Mouse (Mus musculus) CH12.LX (cell line): Measurements from ENCODE around the gene Nrxn3. TPM values are rescaled to one million over a fixed set of nuclear protein-coding genes. Genes with fewer than 3 reads are reported as not detected.

Experiments used
- DNase-seq: peaks from one replicate; pipeline ENCODE4 v3.0.0-alpha.2; 2013; ENCODE audit errors: extremely low read depth
- H3K27ac ChIP-seq: 2 replicates; pipeline ENCODE4 v1.5.1; 2012; ENCODE audit warnings: low read depth, mild to moderate bottlenecking, control low read depth, moderate library complexity; ENCODE audit not compliant: insufficient read depth
- H3K27me3 ChIP-seq: replicated peaks from 2 replicates; pipeline ENCODE3; 2012; ENCODE audit warnings: inconsistent platforms
- H3K36me3 ChIP-seq, 2 experiments: replicated peaks in 1 of 2; 2 replicates each; pipeline versions ENCODE3 to v1.6.1; 2012; ENCODE audit warnings: inconsistent platforms in 1 of 2, low read length in 1 of 2, mild to moderate bottlenecking in 1 of 2, mixed read lengths in 1 of 2, moderate library complexity in 1 of 2; ENCODE audit not compliant: control insufficient read depth in 1 of 2, insufficient read depth in 1 of 2
- H3K4me1 ChIP-seq, 2 experiments: 2 replicates each; pipeline ENCODE4 v1.6.1; 2012; ENCODE audit warnings: inconsistent platforms in 1 of 2, moderate library complexity in 1 of 2; ENCODE audit not compliant: insufficient read depth in 2 of 2, control insufficient read depth in 1 of 2
- H3K4me2 ChIP-seq: 2 replicates; pipeline ENCODE4 v1.6.1; 2012; ENCODE audit warnings: low read depth, mild to moderate bottlenecking, control low read depth; ENCODE audit not compliant: poor library complexity, insufficient read depth, severe bottlenecking
- H3K4me3 ChIP-seq, 3 experiments: fragments of 150-350 bp in 1 of 3; sonication (generic) in 1 of 3; replicated peaks in 1 of 3; 2 replicates each; pipeline versions ENCODE3 to v1.5.1; 2011 to 2012; ENCODE audit warnings: low read depth in 2 of 3, low read length in 2 of 3, mild to moderate bottlenecking in 2 of 3, moderate library complexity in 2 of 3, control low read depth in 1 of 3, improper control_type of control experiment in 1 of 3, inconsistent platforms in 1 of 3, mixed read lengths in 1 of 3; ENCODE audit not compliant: poor library complexity in 1 of 3
- H3K79me2 ChIP-seq: replicated peaks from 2 replicates; pipeline ENCODE4 v1.6.1; 2012; ENCODE audit warnings: mild to moderate bottlenecking, moderate library complexity; ENCODE audit not compliant: control insufficient read depth, poor library complexity, insufficient read depth, severe bottlenecking; ENCODE audit errors: extremely low read depth
- H3K9ac ChIP-seq: 2 replicates; pipeline ENCODE4 v1.6.1; 2012; ENCODE audit warnings: low read depth, mild to moderate bottlenecking, control low read depth, moderate library complexity; ENCODE audit not compliant: insufficient read depth
- H3K9me3 ChIP-seq: replicated peaks from 2 replicates; pipeline ENCODE3; 2012; ENCODE audit warnings: low read length, inconsistent platforms, mixed read lengths
- BHLHE40 ChIP-seq: IDR thresholded peaks from 2 replicates; pipeline ENCODE4 v1.6.1; 2011; ENCODE audit warnings: mild to moderate bottlenecking, low read depth, low read length, improper control_type of control experiment
- CHD1 ChIP-seq: IDR thresholded peaks from 2 replicates; pipeline ENCODE4 v1.6.1; 2012; ENCODE audit warnings: low read depth, low read length, improper control_type of control experiment, inconsistent platforms
- CHD2 ChIP-seq: IDR thresholded peaks from 2 replicates; pipeline ENCODE4 v1.6.1; 2011; ENCODE audit warnings: low read length, improper control_type of control experiment
- E2F4 ChIP-seq: IDR thresholded peaks from 2 replicates; pipeline ENCODE4 v1.6.1; 2011; ENCODE audit warnings: low read depth, low read length, improper control_type of control experiment; ENCODE audit not compliant: insufficient replicate concordance
- ELF1 ChIP-seq: IDR thresholded peaks from 2 replicates; pipeline ENCODE4 v1.6.1; 2014; ENCODE audit warnings: low read depth, mild to moderate bottlenecking, inconsistent platforms, low read length, improper control_type of control experiment
- EP300 ChIP-seq: IDR thresholded peaks from 2 replicates; pipeline ENCODE4 v1.6.1; 2011; ENCODE audit warnings: low read length, improper control_type of control experiment
- ETS1 ChIP-seq: conservative IDR thresholded peaks from 2 replicates; pipeline ENCODE4 v1.6.1; 2012; ENCODE audit warnings: low read depth, mild to moderate bottlenecking, inconsistent platforms, low read length, improper control_type of control experiment, moderate library complexity
- HCFC1 ChIP-seq: IDR thresholded peaks from 2 replicates; pipeline ENCODE4 v1.6.1; 2012; ENCODE audit warnings: low read depth, mild to moderate bottlenecking, inconsistent platforms, low read length, improper control_type of control experiment
- IRF4 ChIP-seq: IDR thresholded peaks from 2 replicates; pipeline ENCODE4 v1.6.1; 2014; ENCODE audit warnings: low read depth, mild to moderate bottlenecking, inconsistent platforms, low read length, improper control_type of control experiment
- MAFK ChIP-seq: IDR thresholded peaks from 2 replicates; pipeline ENCODE4 v1.6.1; 2011; ENCODE audit warnings: low read length, improper control_type of control experiment; ENCODE audit not compliant: insufficient replicate concordance
- MXI1 ChIP-seq: IDR thresholded peaks from 2 replicates; pipeline ENCODE4 v1.6.1; 2011; ENCODE audit warnings: mild to moderate bottlenecking, low read depth, low read length, improper control_type of control experiment
- NELFE ChIP-seq: IDR thresholded peaks from 2 replicates; pipeline ENCODE4 v1.6.1; 2011; ENCODE audit warnings: low read depth, low read length, improper control_type of control experiment
- NRF1 ChIP-seq: IDR thresholded peaks from 2 replicates; pipeline ENCODE4 v1.6.1; 2014; ENCODE audit warnings: low read depth, mild to moderate bottlenecking, inconsistent platforms, low read length, improper control_type of control experiment, moderate library complexity
- POLR2AphosphoS2 ChIP-seq: IDR thresholded peaks from 2 replicates; pipeline ENCODE4 v1.6.1; 2011; ENCODE audit warnings: low read depth, low read length, improper control_type of control experiment
- RAD21 ChIP-seq: IDR thresholded peaks from 2 replicates; pipeline ENCODE4 v1.6.1; 2011; ENCODE audit warnings: low read depth, mild to moderate bottlenecking, low read length, improper control_type of control experiment, moderate library complexity
- RCOR1 ChIP-seq: conservative IDR thresholded peaks from 2 replicates; pipeline ENCODE4 v1.6.1; 2012; ENCODE audit warnings: low read depth, mild to moderate bottlenecking, inconsistent platforms, low read length, improper control_type of control experiment
- SMC3 ChIP-seq: IDR thresholded peaks from 2 replicates; pipeline ENCODE4 v1.6.1; 2011; ENCODE audit warnings: low read depth, low read length, improper control_type of control experiment
- TBP ChIP-seq: conservative IDR thresholded peaks from 2 replicates; pipeline ENCODE4 v1.6.1; 2011; ENCODE audit warnings: low read depth, low read length, improper control_type of control experiment
- TCF12 ChIP-seq: IDR thresholded peaks from 2 replicates; pipeline ENCODE4 v1.6.1; 2014; ENCODE audit warnings: low read depth, mild to moderate bottlenecking, inconsistent platforms, low read length, improper control_type of control experiment
- UBTF ChIP-seq: IDR thresholded peaks from 2 replicates; pipeline ENCODE4 v1.6.1; 2012; ENCODE audit warnings: low read depth, mild to moderate bottlenecking, inconsistent platforms, low read length, improper control_type of control experiment, moderate library complexity
- USF1 ChIP-seq: IDR thresholded peaks from 2 replicates; pipeline ENCODE4 v1.6.1; 2014; ENCODE audit warnings: low read depth, mild to moderate bottlenecking, inconsistent platforms, low read length, improper control_type of control experiment
- ZKSCAN1 ChIP-seq: IDR thresholded peaks from 2 replicates; pipeline ENCODE4 v1.6.1; 2012; ENCODE audit warnings: low read depth, inconsistent platforms, low read length, improper control_type of control experiment, borderline replicate concordance
- ZMIZ1 ChIP-seq: IDR thresholded peaks from 2 replicates; pipeline ENCODE4 v1.6.1; 2012; ENCODE audit warnings: low read depth, mild to moderate bottlenecking, inconsistent platforms, low read length, improper control_type of control experiment
- dilution Hi-C: fragments of 300-500 bp; cut with MboI; formaldehyde crosslinking; loops from 2 replicates; pipeline ENCODE4 v1.14.3; 2020; ENCODE audit warnings: low sequenced_read_pairs; ENCODE audit not compliant: extremely low pct_unique_long_range_greater_than_20kb, extremely low pct_ligation_motif_present
- in situ Hi-C: fragments of 300-500 bp; cut with MboI; formaldehyde crosslinking; loops from 3 replicates; pipeline ENCODE4 v1.14.3; 2019; ENCODE audit warnings: low sequenced_read_pairs, low pct_ligation_motif_present, low pct_unique_long_range_greater_than_20kb, mixed read lengths
- polyA plus RNA-seq: library from polyadenylated mRNA; unstranded; fragments of >175 nt; gene quantifications from 2 replicates; pipeline ENCODE4 v1.2.1, GENCODE M21; 2012; ENCODE audit warnings: low read depth; ENCODE audit not compliant: insufficient read length
- total RNA-seq, 2 experiments: library from RNA; depleted of rRNA; stranded (reverse); fragments of 300-350 nt in 1 of 2; fragments of >200 nt in 1 of 2; gene quantifications; 2 replicates each; pipeline ENCODE4 v1.2.3; 2012 to 2014

Nrxn3 gene
- total and polyA plus RNA-seq, 3 experiments: 0.04 to 0.17 (median 0.09) TPM

DNA sequence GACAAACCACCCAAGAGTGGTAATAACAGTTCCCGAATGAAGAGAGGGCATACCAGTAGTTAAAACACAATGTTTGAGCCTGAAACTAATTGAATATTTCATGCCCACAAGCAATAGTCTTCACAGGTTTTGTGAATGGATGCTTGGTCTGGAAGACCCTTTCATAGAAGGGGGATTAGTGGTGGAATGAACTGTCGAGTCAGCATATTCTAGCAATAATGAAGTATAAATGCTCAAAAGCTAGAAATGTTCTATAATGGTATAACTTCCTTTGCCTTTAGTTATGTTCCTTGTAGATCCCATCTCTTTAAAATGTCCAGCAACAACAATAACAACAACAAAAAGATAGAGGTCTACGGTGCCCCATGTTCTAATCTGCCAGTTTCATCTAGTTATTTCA is 1475.3 kb downstream of the Nrxn3 start:
- dilution Hi-C loops (no loop called here), in situ Hi-C loops (no loop called here)
- Histone ChIP-seq H3K36me3 (no peaks in the 10 kb centered on the region), H3K4me1 (no peaks in the 10 kb centered on the region), H3K27ac (no peak overlapping the region), H3K4me2 (no peak overlapping the region), H3K9me3 (no peaks in the 10 kb centered on the region), H3K79me2 (no peaks in the 10 kb centered on the region), H3K9ac (no peak overlapping the region), H3K4me3 (no peak overlapping the region), H3K27me3 (no peaks in the 10 kb centered on the region)
- DNase-seq: no peak
- TF ChIP-seq NELFE (no peak), MAFK (peak; percentile 79), CHD1 (no peak), BHLHE40 (no peak), ZKSCAN1 (no peak), SMC3 (no peak), CHD2 (no peak), UBTF (no peak)

DNA sequence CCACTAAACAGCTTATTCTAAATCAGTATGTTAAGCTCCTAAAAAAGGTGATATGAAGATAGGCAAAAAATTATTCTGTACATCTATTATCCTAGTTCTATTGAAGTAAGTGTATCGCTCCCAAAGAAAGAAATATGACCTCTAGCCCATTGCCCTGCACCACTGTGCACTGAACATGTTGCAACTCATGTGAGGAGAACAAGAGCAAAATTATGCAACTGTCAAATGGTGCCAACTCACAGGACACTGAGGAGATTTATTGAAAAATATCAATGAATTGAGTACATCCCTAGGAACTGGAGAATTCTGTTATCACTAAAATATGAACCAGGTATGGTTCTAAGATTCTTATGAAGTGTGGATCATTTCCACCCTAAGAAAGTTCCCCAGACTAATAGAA is 1479.8 kb downstream of the Nrxn3 start:
- no peak for TF ChIP-seq EP300
- no peak for TF ChIP-seq USF1
- TF ChIP-seq NELFE: no peak
- TF ChIP-seq E2F4: no peak
- TF ChIP-seq MXI1: no peak
- TF ChIP-seq HCFC1: no peak
- TF ChIP-seq RCOR1: no peak
- TF ChIP-seq ZMIZ1: no peak
- TF ChIP-seq ELF1: no peak
- no peak for TF ChIP-seq UBTF
- TF ChIP-seq ETS1: no peak
- TF ChIP-seq TCF12: no peak
- no peak for TF ChIP-seq IRF4
- no peak for TF ChIP-seq NRF1
- TF ChIP-seq POLR2AphosphoS2: no peak
- TF ChIP-seq RAD21: no peak
- no peak for TF ChIP-seq ZKSCAN1
- TF ChIP-seq TBP: no peak
- Histone ChIP-seq H3K36me3 (no peaks in the 10 kb centered on the region), H3K9ac (no peak overlapping the region), H3K9me3 (no peaks in the 10 kb centered on the region), H3K4me3 (no peak overlapping the region), H3K4me2 (no peak overlapping the region), H3K79me2 (no peaks in the 10 kb centered on the region), H3K27me3 (no peaks in the 10 kb centered on the region), H3K4me1 (no peaks in the 10 kb centered on the region), H3K27ac (no peak overlapping the region)
- dilution Hi-C loops: no loop called here
- in situ Hi-C loops: no loop called here
- no peak for DNase-seq
